8 mouse cellular contexts compared by ENCODE assay signal in genomic region chr1:43446731-43447601, GRCm38 (mm10). TPM values are rescaled to one million over a fixed set of nuclear protein-coding genes. Genes with fewer than 3 reads are reported as not detected.
DNase-seq lines count a peak whose midpoint lies in the region; ATAC-seq and TF ChIP-seq lines count a peak whose summit lies in the region.

No protein-coding gene starts in this region.

- H3K79me2 ChIP-seq in liver, adult 2 months (ENCODE audit: control insufficient read depth, insufficient read depth, low read length), result no peaks in the 10 kb centered on the region; the same call in 1 of the 2 replicates

- no peaks in the 10 kb centered on the region for H3K27me3 ChIP-seq in forebrain, postnatal 0 days (ENCODE audit: insufficient read depth, low read length)
- H3K27me3 ChIP-seq in hindbrain, embryonic 15.5 days, result no peaks in the 10 kb centered on the region
- H3K27me3 ChIP-seq in liver, adult 2 months (ENCODE audit: control insufficient read depth, insufficient read depth, low read length), result no peaks in the 10 kb centered on the region
- 0 out of 2 replicates have a peak, but pooled peaks cover 2% of the 10 kb centered on the region for H3K27me3 ChIP-seq in midbrain, embryonic 15.5 days (replicated peaks)
- no peaks in the 10 kb centered on the region for H3K27me3 ChIP-seq in stomach, embryonic 16.5 days (ENCODE audit: control insufficient read depth, insufficient read depth, low read length)

- peak overlapping the region; percentile 96 for H3K9ac ChIP-seq in forebrain, postnatal 0 days
- H3K9ac ChIP-seq in hindbrain, embryonic 15.5 days, result peak overlapping the region; percentile 91
- H3K9ac ChIP-seq in liver, adult 2 months (ENCODE audit: low read depth, low read length), result peak overlapping the region; percentile 35; the same call in 1 of the 2 replicates
- peak overlapping the region; percentile 83 for H3K9ac ChIP-seq in midbrain, embryonic 15.5 days
- H3K9ac ChIP-seq in stomach, embryonic 16.5 days (ENCODE audit: low read length), result peak overlapping the region; percentile 97

- DNase-seq in R1 (ENCODE audit: low read depth, low spot score), result peak; percentile 76
- DNase-seq in cerebellum, adult 18-20 months, result peak; percentile 66 to 73
- no peak for DNase-seq in forebrain, postnatal 0 days
- peak; percentile 33 for DNase-seq in liver, adult 2 months (ENCODE audit: extremely low read depth, low read depth, low spot score)
- DNase-seq in right cerebral cortex, postnatal 25 days, result no peak

- H3K27ac ChIP-seq in forebrain, postnatal 0 days (ENCODE audit: low read depth, low read length), result 0 out of 2 replicates have a peak overlapping the region, but pooled peaks have one; percentile 89
- peak overlapping the region; percentile 90 for H3K27ac ChIP-seq in hindbrain, embryonic 15.5 days (replicated peaks)
- H3K27ac ChIP-seq in liver, adult 2 months (replicated peaks; ENCODE audit: insufficient read depth, low read depth, low read length), result no peak overlapping the region
- peak overlapping the region; percentile 89 for H3K27ac ChIP-seq in midbrain, embryonic 15.5 days
- peak overlapping the region; percentile 92 for H3K27ac ChIP-seq in stomach, embryonic 16.5 days (ENCODE audit: low read length)

- H3K36me3 ChIP-seq in forebrain, postnatal 0 days (ENCODE audit: insufficient read depth), result no peaks in the 10 kb centered on the region
- no peaks in the 10 kb centered on the region for H3K36me3 ChIP-seq in hindbrain, embryonic 15.5 days
- H3K36me3 ChIP-seq in liver, adult 2 months (ENCODE audit: control insufficient read depth, insufficient read depth, low read length), result no peaks in the 10 kb centered on the region
- H3K36me3 ChIP-seq in midbrain, embryonic 15.5 days (replicated peaks), result no peaks in the 10 kb centered on the region
- no peaks in the 10 kb centered on the region for H3K36me3 ChIP-seq in stomach, embryonic 16.5 days (ENCODE audit: control insufficient read depth, insufficient read depth, low read length)

- peak overlapping the region; percentile 76 for H3K4me2 ChIP-seq in forebrain, postnatal 0 days (ENCODE audit: low read depth)
- peak overlapping the region; percentile 75 for H3K4me2 ChIP-seq in hindbrain, embryonic 15.5 days
- peak overlapping the region; percentile 89 for H3K4me2 ChIP-seq in midbrain, embryonic 15.5 days
- H3K4me2 ChIP-seq in stomach, embryonic 16.5 days (ENCODE audit: low read depth, low read length), result peak overlapping the region; percentile 70

- TF ChIP-seq POLR2A in liver, adult 2 months (IDR thresholded peaks at IDR 0.05; ENCODE audit: extremely low read depth, insufficient read depth, low read length), result no peak

- no peaks in the 10 kb centered on the region for H3K9me3 ChIP-seq in forebrain, postnatal 0 days (ENCODE audit: low read length)
- no peaks in the 10 kb centered on the region for H3K9me3 ChIP-seq in hindbrain, embryonic 15.5 days
- H3K9me3 ChIP-seq in midbrain, embryonic 15.5 days, result no peaks in the 10 kb centered on the region
- H3K9me3 ChIP-seq in stomach, embryonic 16.5 days (replicated peaks; ENCODE audit: control insufficient read depth, low read length), result no peaks in the 10 kb centered on the region

- 18% methylated on average over 16 of the region's 16 CpGs for WGBS in forebrain, postnatal 0 days
- 19% methylated on average over 16 of the region's 16 CpGs for WGBS in hindbrain, embryonic 15.5 days
- WGBS in liver, adult 2 months, result 16% methylated on average over 16 of the region's 16 CpGs
- 20% methylated on average over 16 of the region's 16 CpGs for WGBS in midbrain, embryonic 15.5 days
- 8% methylated on average over 16 of the region's 16 CpGs for WGBS in stomach, embryonic 16.5 days

- peak overlapping the region; percentile 96 for H3K4me3 ChIP-seq in forebrain, postnatal 0 days (ENCODE audit: low read depth, low read length)
- H3K4me3 ChIP-seq in hindbrain, embryonic 15.5 days, result peak overlapping the region; percentile 100
- peak overlapping the region; percentile 83 for H3K4me3 ChIP-seq in liver, adult 2 months (ENCODE audit: insufficient read depth, low read depth, low read length)
- peak overlapping the region; percentile 83 for H3K4me3 ChIP-seq in midbrain, embryonic 15.5 days
- peak overlapping the region; percentile 93 for H3K4me3 ChIP-seq in stomach, embryonic 16.5 days (replicated peaks; ENCODE audit: low read length)

- ATAC-seq in forebrain, postnatal 0 days, result no peak
- 0 out of 2 replicates have a peak, but pooled peaks have one; percentile 0 for ATAC-seq in hindbrain, embryonic 15.5 days (ENCODE audit: low FRiP score, low read depth)
- ATAC-seq in midbrain, embryonic 15.5 days (replicated peaks), result peak; percentile 2; the same call in 1 of the 2 replicates
- ATAC-seq in stomach, embryonic 16.5 days (ENCODE audit: insufficient read depth, low FRiP score), result peak; percentile 46; the same call in 1 of the 2 replicates

- TF ChIP-seq CTCF in forebrain, postnatal 0 days (IDR thresholded peaks at IDR 0.05; ENCODE audit: low read depth), result no peak
- TF ChIP-seq CTCF in liver, adult 2 months (IDR thresholded peaks at IDR 0.05; ENCODE audit: low read depth, low read length), result no peak

- H3K4me1 ChIP-seq in forebrain, postnatal 0 days (ENCODE audit: insufficient read depth), result peaks cover 13% of the 10 kb centered on the region
- peaks cover 37% of the 10 kb centered on the region for H3K4me1 ChIP-seq in hindbrain, embryonic 15.5 days (replicated peaks)
- peaks cover 4% of the 10 kb centered on the region; the same call in 1 of the 2 replicates for H3K4me1 ChIP-seq in liver, adult 2 months (ENCODE audit: control insufficient read depth, insufficient read depth, low read length)
- peaks cover 28% of the 10 kb centered on the region for H3K4me1 ChIP-seq in midbrain, embryonic 15.5 days
- peaks cover 29% of the 10 kb centered on the region for H3K4me1 ChIP-seq in stomach, embryonic 16.5 days (ENCODE audit: control insufficient read depth, insufficient read depth, low read length)

RNA-seq across cellular contexts. Expression of gene Nck2, which starts 2.6 kb away (rescaled TPM):
- 79.2 and 84.2 TPM in 2 replicates for total RNA-seq in forebrain, postnatal 0 days (2014; rRNA removed)
- 40.3 and 43.8 TPM in 2 replicates for polyA plus RNA-seq in forebrain, postnatal 0 days (2015; fragmentation: Nextera tagmentation; extraction: Ambion mirVana)
- polyA plus RNA-seq in hindbrain, embryonic 15.5 days (2015; fragmentation: Nextera tagmentation; extraction: Ambion mirVana), result 34.1 and 38.0 TPM in 2 replicates
- total RNA-seq in liver, adult 2 months (2014; rRNA removed), result 3.0 and 5.6 TPM in 2 replicates
- polyA plus RNA-seq in liver, adult 2 months (2012; rRNA removed), result 2.5 TPM in 2 replicates
- 35.5 and 37.6 TPM in 2 replicates for polyA plus RNA-seq in midbrain, embryonic 15.5 days (2015; fragmentation: Nextera tagmentation; extraction: Ambion mirVana)
- 34.1 and 36.3 TPM in 2 replicates for polyA plus RNA-seq in stomach, embryonic 16.5 days (2015; fragmentation: Nextera tagmentation; extraction: Ambion mirVana)

Comparison
In these comparisons a context has a peak if more than half of its experiments do, and no peak if none do; other contexts are left out.
1. DNase-seq: peak in R1 (single experiment), cerebellum, adult 18-20 months (2 of 2) and liver, adult 2 months (single experiment); none in forebrain, postnatal 0 days (single experiment) and right cerebral cortex, postnatal 25 days (single experiment).
2. H3K9ac ChIP-seq: peak in every context shown above with its lines; median percentile 97 in stomach, embryonic 16.5 days; 96 in forebrain, postnatal 0 days; 91 in hindbrain, embryonic 15.5 days; 83 in midbrain, embryonic 15.5 days; 35 in liver, adult 2 months.
3. Peak in every context shown above with its lines, with median percentiles within 50 percentile points of each other: H3K4me2 ChIP-seq and H3K4me3 ChIP-seq.